Mouse (Mus musculus) mature B cell (primary cell): Measurements from ENCODE around the gene Rnf151.
"Not testable (repeated sequence)": the region's sequence is repeated elsewhere in the genome, so short reads cannot be mapped to it uniquely, and the experiment has no call there.

Experiments used
- in situ Hi-C: fragments of 300-500 bp; cut with MboI; formaldehyde crosslinking; loops from 2 replicates; pipeline ENCODE4 v1.14.3; 2019

Gene Rnf151

GRCm38 (mm10) chr17:24732233-24732935, 14.5 kb upstream of the Rnf151 start:
- in situ Hi-C loops: no loop called here

GRCm38 (mm10) chr17:24730787-24731186, 12.9 kb upstream of the Rnf151 start:
- in situ Hi-C loops: no loop called here

GRCm38 (mm10) chr17:24729067-24729466, 11.2 kb upstream of the Rnf151 start:
- in situ Hi-C loops: no loop called here

GRCm38 (mm10) chr17:24728184-24728583, 10.3 kb upstream of the Rnf151 start:
- in situ Hi-C loops: no loop called here

GRCm38 (mm10) chr17:24727618-24728017, 9.8 kb upstream of the Rnf151 start, which contains the start of gene Rpl3l:
Gene Rpl3l, plus strand, starts transcription at chr17:24727820.
- in situ Hi-C loops: no loop called here

GRCm38 (mm10) chr17:24725637-24726390, 8.0 kb upstream of the Rnf151 start:
- in situ Hi-C loops: no loop called here

GRCm38 (mm10) chr17:24724184-24724583, 6.3 kb upstream of the Rnf151 start, which contains the start of gene Ndufb10:
Gene Ndufb10, minus strand, starts transcription at chr17:24724478.
- in situ Hi-C loops: no loop called here

GRCm38 (mm10) chr17:24723881-24724180, 6.0 kb upstream of the Rnf151 start:
- in situ Hi-C loops: no loop called here

- in situ Hi-C loops: no loop called here
These were observed 5.4 kb upstream of the Rnf151 start for GRCm38 (mm10) chr17:24723122-24723880.

GRCm38 (mm10) chr17:24722220-24722924, 4.5 kb upstream of the Rnf151 start:
- in situ Hi-C loops: no loop called here

GRCm38 (mm10) chr17:24721383-24721955, 3.6 kb upstream of the Rnf151 start:
- in situ Hi-C loops: not testable (repeated sequence)

- in situ Hi-C loops: not testable (repeated sequence)
These were observed 2.8 kb upstream of the Rnf151 start for GRCm38 (mm10) chr17:24720616-24721015.

GRCm38 (mm10) chr17:24719494-24720222, 1.8 kb upstream of the Rnf151 start:
- in situ Hi-C loops: no loop called here

- in situ Hi-C loops: not testable (repeated sequence)
These were observed 1.1 kb upstream of the Rnf151 start for GRCm38 (mm10) chr17:24718938-24719337.

GRCm38 (mm10) chr17:24716166-24716682, 1.6 kb downstream of the Rnf151 start:
- in situ Hi-C loops: no loop called here

- in situ Hi-C loops: no loop called here
These were observed 2.3 kb downstream of the Rnf151 start for GRCm38 (mm10) chr17:24715556-24715955.

- in situ Hi-C loops: no loop called here
These were observed 9.2 kb downstream of the Rnf151 start for GRCm38 (mm10) chr17:24708646-24709045.

- in situ Hi-C loops: no loop called here
These were observed 9.9 kb downstream of the Rnf151 start for GRCm38 (mm10) chr17:24707801-24708425.

- in situ Hi-C loops: no loop called here
These were observed 10.7 kb downstream of the Rnf151 start, which contains the start of gene Tbl3 for GRCm38 (mm10) chr17:24706982-24707800. Gene Tbl3, minus strand, starts transcription at chr17:24707660.
